Mouse (Mus musculus) liver, postnatal 0 days (tissue): ENCODE data around the gene Fam71f1. TPM values are rescaled to one million over a fixed set of nuclear protein-coding genes. Genes with fewer than 3 reads are reported as not detected.

Source experiments
- ATAC-seq: fragments of 200-750 bp; cut with Nextera tagmentation; 2 replicates; pipeline ENCODE4 v1.8.0; 2017; ENCODE audit warnings: mild to moderate bottlenecking, moderate library complexity
- DNase-seq: peaks from one replicate; pipeline ENCODE4 v3.0.0-alpha.2; 2016
- H3K27ac ChIP-seq: fragments of 300-500 bp; sonication (generic); 2 replicates; pipeline ENCODE4 v1.5.1; 2014; ENCODE audit warnings: antibody characterized with exemption, moderate library complexity, mild to moderate bottlenecking, low read depth
- H3K27me3 ChIP-seq: fragments of 300-500 bp; sonication (generic); 2 replicates; pipeline ENCODE4 v1.6.1; 2014; ENCODE audit warnings: low read length, control low read depth, mixed read lengths; ENCODE audit not compliant: insufficient read depth
- H3K36me3 ChIP-seq: fragments of 300-500 bp; sonication (generic); replicated peaks from 2 replicates; pipeline ENCODE4 v1.6.1; 2014; ENCODE audit warnings: mild to moderate bottlenecking, control low read depth, low read length, moderate library complexity, mixed read lengths; ENCODE audit not compliant: insufficient read depth
- H3K4me1 ChIP-seq: fragments of 300-500 bp; sonication (generic); 2 replicates; pipeline ENCODE4 v1.6.1; 2014; ENCODE audit warnings: antibody characterized with exemption, mild to moderate bottlenecking, control low read depth; ENCODE audit not compliant: insufficient read depth
- H3K4me2 ChIP-seq: fragments of 300-500 bp; sonication (generic); 2 replicates; pipeline ENCODE4 v1.6.1; 2014; ENCODE audit warnings: low read depth, mild to moderate bottlenecking, low read length, moderate library complexity, mixed read lengths
- H3K4me3 ChIP-seq: fragments of 300-500 bp; sonication (generic); 2 replicates; pipeline ENCODE4 v1.5.1; 2014; ENCODE audit warnings: low read depth, low read length
- H3K9ac ChIP-seq: fragments of 300-500 bp; sonication (generic); replicated peaks from 2 replicates; pipeline ENCODE4 v1.6.1; 2014; ENCODE audit warnings: mild to moderate bottlenecking, moderate library complexity
- H3K9me3 ChIP-seq: fragments of 300-500 bp; sonication (generic); 2 replicates; pipeline ENCODE4 v1.6.1; 2016; ENCODE audit warnings: mild to moderate bottlenecking, control low read depth, low read length, mixed read lengths
- CTCF ChIP-seq: sonication (generic); IDR thresholded peaks from 2 replicates; pipeline ENCODE4 v1.5.1; 2016; ENCODE audit warnings: antibody characterized with exemption, low read depth
- EP300 ChIP-seq: IDR thresholded peaks from 2 replicates; pipeline ENCODE4 v1.6.1; 2016; ENCODE audit warnings: antibody characterized with exemption, low read depth, mild to moderate bottlenecking
- WGBS: fragments of 180-500 bp; shearing (Covaris S2); extraction: QIAGEN DNeasy Blood & Tissue Kit; methylation state at CpG from one replicate; pipeline ENCODE4 v1.1.7; 2014; ENCODE audit not compliant: insufficient replicate concordance; 5-methylcytosine and 5-hydroxymethylcytosine counted together
- polyA plus RNA-seq: library from polyadenylated mRNA; unstranded; fragments of >200 nt; fragmentation: Nextera tagmentation; extraction: Ambion mirVana; gene quantifications from 2 replicates; pipeline ENCODE4 v1.2.1, GENCODE M21; 2015

Gene Fam71f1
- polyA plus RNA-seq, 1 experiment from 2014 or later, result not detected

GRCm38 (mm10) chr6:29362246-29363128 is 43.5 kb downstream of the Fam71f1 start:
- 82% methylated on average over 7 of the region's 7 CpGs for WGBS
- H3K36me3 ChIP-seq, result peaks cover 40% of the 10 kb centered on the region

GRCm38 (mm10) chr6:29363129-29363515 is 44.2 kb downstream of the Fam71f1 start:
- H3K27ac ChIP-seq, result no peak overlapping the region
- ATAC-seq (no peak), DNase-seq (no peak)
- no peak overlapping the region for H3K4me2 ChIP-seq
- H3K9ac ChIP-seq, result no peak overlapping the region
- no peak for TF ChIP-seq EP300
- H3K36me3 ChIP-seq, result peaks cover 39% of the 10 kb centered on the region
- WGBS, result 81% methylated on average over 3 of the region's 3 CpGs
- no peaks in the 10 kb centered on the region for H3K4me1 ChIP-seq
- no peaks in the 10 kb centered on the region for H3K27me3 ChIP-seq
- H3K9me3 ChIP-seq, result no peaks in the 10 kb centered on the region
- no peak overlapping the region for H3K4me3 ChIP-seq

More at GRCm38 (mm10) chr6:29362246-29363128, 43.5 kb downstream of the Fam71f1 start:
- no peak overlapping the region for H3K4me2 ChIP-seq
- ATAC-seq (no peak), DNase-seq (no peak)
- H3K4me1 ChIP-seq, result no peaks in the 10 kb centered on the region
- no peaks in the 10 kb centered on the region for H3K9me3 ChIP-seq
- no peak overlapping the region for H3K4me3 ChIP-seq
- H3K27ac ChIP-seq, result no peak overlapping the region
- TF ChIP-seq CTCF, result peak; percentile 32
- no peak for TF ChIP-seq EP300
- no peak overlapping the region for H3K9ac ChIP-seq
- H3K27me3 ChIP-seq, result no peaks in the 10 kb centered on the region

- no peak overlapping the region for H3K9ac ChIP-seq
- H3K9me3 ChIP-seq, result no peaks in the 10 kb centered on the region
- ATAC-seq (no peak), DNase-seq (no peak)
- H3K4me1 ChIP-seq, result no peaks in the 10 kb centered on the region
- no peak for TF ChIP-seq CTCF
- TF ChIP-seq EP300, result no peak
- no peak overlapping the region for H3K4me2 ChIP-seq
- H3K36me3 ChIP-seq, result peaks cover 45% of the 10 kb centered on the region
- no peaks in the 10 kb centered on the region for H3K27me3 ChIP-seq
- WGBS, result 84% methylated on average over 1 of the region's 1 CpGs
- no peak overlapping the region for H3K4me3 ChIP-seq
- H3K27ac ChIP-seq, result no peak overlapping the region
These were observed 46.3 kb downstream of the Fam71f1 start for GRCm38 (mm10) chr6:29365277-29365676.

- no peak for DNase-seq
- 75% methylated on average over 4 of the region's 4 CpGs for WGBS
- peaks cover 26% of the 10 kb centered on the region for H3K36me3 ChIP-seq
- ATAC-seq, result no peak
- no peak for TF ChIP-seq EP300
- TF ChIP-seq CTCF, result no peak
- H3K4me1 ChIP-seq, result no peaks in the 10 kb centered on the region
- no peak overlapping the region for H3K4me2 ChIP-seq
- no peak overlapping the region for H3K4me3 ChIP-seq
- H3K9ac ChIP-seq, result no peak overlapping the region
- no peaks in the 10 kb centered on the region for H3K9me3 ChIP-seq
- no peak overlapping the region for H3K27ac ChIP-seq
- no peaks in the 10 kb centered on the region for H3K27me3 ChIP-seq
These were observed 58.4 kb downstream of the Fam71f1 start for GRCm38 (mm10) chr6:29377386-29377785.

- 85% methylated on average over 10 of the region's 10 CpGs for WGBS
- H3K36me3 ChIP-seq, result peaks cover 17% of the 10 kb centered on the region
- H3K27me3 ChIP-seq, result no peaks in the 10 kb centered on the region
- DNase-seq (no peak), ATAC-seq (no peak)
- H3K9ac ChIP-seq, result no peak overlapping the region
- no peak overlapping the region for H3K4me3 ChIP-seq
- H3K27ac ChIP-seq, result no peak overlapping the region
- no peak for TF ChIP-seq CTCF
- no peak for TF ChIP-seq EP300
- H3K4me1 ChIP-seq, result no peaks in the 10 kb centered on the region
- H3K4me2 ChIP-seq, result no peak overlapping the region
- H3K9me3 ChIP-seq, result no peaks in the 10 kb centered on the region
These were observed 59.7 kb downstream of the Fam71f1 start for GRCm38 (mm10) chr6:29378678-29379077.

- Histone ChIP-seq H3K36me3 (peaks cover 7% of the 10 kb centered on the region), H3K27me3 (no peaks in the 10 kb centered on the region), H3K9ac (no peak overlapping the region), H3K9me3 (no peaks in the 10 kb centered on the region), H3K4me1 (no peaks in the 10 kb centered on the region; the same call in 1 of the 2 replicates), H3K4me3 (no peak overlapping the region), H3K4me2 (no peak overlapping the region), H3K27ac (no peak overlapping the region)
- TF ChIP-seq CTCF (no peak), EP300 (no peak)
- DNase-seq (no peak), ATAC-seq (no peak)
- WGBS, result 52% methylated on average over 6 of the region's 6 CpGs
These were observed 61.0 kb downstream of the Fam71f1 start for GRCm38 (mm10) chr6:29379954-29380353.
